Mouse (Mus musculus): ENCODE measurements around the gene Hoxd4.

Gene Hoxd4

DNA sequence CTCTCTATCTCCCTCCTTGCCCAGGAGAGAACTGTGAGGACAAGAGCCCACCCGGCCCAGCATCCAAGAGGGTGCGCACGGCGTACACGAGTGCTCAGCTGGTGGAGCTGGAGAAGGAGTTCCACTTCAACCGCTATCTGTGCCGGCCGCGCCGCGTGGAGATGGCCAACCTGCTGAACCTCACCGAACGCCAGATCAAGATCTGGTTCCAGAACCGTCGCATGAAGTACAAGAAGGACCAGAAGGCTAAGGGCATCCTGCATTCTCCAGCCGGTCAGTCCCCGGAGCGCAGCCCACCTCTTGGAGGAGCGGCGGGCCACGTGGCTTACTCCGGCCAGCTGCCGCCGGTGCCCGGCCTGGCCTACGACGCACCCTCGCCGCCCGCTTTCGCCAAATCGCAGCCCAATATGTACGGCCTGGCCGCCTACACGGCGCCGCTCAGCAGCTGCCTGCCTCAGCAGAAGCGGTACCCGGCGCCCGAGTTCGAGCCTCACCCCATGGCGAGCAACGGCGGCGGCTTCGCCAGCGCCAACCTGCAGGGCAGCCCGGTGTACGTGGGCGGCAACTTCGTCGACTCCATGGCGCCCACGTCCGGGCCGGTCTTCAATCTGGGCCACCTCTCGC lies 34.7 kb downstream of the Hoxd4 start:
- DNase-seq (ENCODE audit: low read depth): no peak

DNA sequence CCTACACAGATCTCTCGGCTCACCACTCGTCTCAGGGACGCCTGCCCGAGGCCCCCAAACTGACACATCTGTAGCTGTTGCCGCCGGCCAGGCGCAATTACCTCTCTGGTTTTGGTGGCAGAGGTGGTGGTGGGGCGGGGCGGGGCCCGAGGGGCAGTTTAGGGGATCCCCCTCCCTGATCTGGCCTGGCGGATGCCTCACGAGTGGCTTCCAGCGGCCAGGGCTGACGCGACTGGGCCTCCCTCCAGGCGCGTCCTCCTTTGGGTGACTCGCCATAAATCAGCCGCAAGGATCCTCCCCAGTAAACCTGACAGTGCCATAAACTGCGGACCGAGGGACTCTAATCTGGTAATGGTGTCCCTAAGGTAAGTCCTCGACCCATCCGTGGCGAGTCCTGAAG lies 35.3 kb downstream of the Hoxd4 start:
- DNase-seq (ENCODE audit: low read depth): no peak

DNA sequence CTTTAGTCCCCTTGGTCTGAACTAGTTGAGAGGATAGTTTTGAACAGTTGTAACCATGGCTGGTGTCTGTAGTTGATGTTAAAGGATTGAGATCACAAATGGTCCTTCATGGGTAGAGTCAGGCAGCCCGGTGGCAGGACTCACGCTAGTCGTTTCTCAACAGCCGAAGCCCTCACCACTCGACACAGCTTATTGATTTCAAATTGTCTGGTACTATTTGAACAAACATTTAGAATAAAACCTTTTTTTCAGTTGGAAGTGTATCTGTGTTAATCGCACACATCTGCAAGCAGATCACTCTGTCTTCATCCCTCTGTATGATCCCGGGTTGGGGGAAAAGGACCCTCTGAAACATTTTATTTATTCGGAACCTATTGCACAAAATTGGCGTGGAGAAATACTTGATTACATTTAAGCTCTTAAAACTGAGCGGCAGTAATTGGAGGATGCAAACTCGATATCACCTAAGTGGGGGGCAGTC lies 36.0 kb downstream of the Hoxd4 start:
- DNase-seq (ENCODE audit: low read depth): no peak

DNA sequence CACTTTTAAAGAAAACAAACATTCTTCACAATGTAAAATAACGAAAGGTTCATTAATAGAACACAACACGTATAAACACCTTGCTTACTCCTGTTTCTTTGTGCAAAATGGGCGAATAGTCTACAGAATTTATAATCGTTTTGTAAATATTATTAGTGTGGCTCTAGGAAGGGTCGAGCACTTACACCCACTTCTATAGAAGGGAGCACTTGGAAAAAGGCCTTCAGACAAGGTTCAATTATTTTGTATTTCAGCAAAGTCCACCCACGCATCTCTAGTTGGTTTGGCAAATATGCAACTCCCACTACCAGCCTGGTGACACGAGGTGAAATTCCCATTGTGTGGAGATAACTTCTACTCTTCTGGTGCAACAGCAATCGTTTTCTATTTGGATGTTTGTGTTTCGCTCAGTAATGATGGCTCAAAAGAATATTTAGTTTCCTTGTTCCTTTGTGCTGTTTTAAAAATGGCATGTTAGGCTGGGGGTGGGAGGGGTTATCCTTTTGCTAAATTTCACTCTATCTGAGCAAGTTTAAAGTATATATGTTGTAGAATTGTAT lies 36.8 kb downstream of the Hoxd4 start:
- DNase-seq (ENCODE audit: low read depth): no peak

DNA sequence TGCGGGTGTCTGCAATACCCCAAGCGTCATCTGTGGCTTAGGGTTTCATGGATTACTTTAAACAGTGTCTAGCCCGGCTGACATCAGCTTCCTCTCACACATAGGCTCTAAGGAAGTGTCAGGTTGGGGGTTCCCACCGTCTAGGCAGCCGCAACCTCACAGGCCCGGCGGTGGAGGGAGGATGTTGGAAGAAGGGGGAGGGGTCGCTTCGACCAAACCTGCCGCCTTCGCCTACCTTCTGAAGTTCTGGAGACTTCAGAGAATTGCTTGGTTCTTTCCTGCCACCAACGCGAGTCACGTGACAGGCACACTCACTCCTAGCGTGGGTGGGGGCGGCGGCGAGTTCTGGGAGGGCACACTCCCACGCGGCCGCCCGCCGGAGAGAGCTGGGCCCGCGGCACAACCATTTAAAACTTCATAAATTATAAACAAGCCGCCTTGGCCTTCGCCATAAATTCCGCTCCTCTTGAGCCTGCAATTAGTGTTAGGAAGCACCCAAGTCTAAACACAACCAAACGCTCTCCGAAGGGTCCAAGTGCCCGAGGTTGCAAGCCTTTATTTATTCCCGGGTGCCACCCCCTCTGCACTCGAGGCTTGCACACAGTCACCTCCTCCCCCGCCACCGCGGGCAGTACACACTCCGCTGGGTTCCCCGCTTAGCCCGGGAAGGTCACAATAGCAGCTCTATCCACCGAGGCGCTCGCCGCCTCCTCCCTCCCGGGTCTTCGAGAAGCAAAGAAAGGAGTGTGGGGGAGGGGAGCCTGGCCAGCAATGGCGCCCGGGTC lies 37.8 kb downstream of the Hoxd4 start:
- DNase-seq (ENCODE audit: low read depth): no peak

DNA sequence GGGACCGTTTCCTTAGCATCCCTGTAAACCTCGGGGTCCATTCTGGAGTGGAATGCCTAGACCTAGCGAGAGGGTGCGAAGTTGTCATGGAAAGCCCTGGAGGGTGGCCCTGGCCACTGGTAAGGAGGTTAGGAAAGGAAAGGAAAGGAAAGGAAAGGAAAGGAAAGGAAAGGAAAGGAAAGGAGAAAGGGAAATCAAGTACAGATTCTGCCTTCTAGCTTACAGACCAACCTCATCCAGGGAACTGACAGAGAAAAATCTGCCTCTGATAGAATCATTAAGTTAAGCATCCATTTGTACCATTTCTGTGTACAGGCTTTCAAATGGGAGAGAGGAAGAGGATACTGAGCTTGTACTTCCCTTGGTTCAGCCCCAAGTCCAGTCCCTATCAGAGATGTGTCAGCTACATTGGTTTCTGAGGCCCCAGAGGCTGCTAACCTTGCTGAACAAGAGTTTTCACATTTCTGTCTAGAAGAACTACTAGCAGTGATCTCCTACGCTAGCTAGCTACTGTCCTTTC lies 39.1 kb downstream of the Hoxd4 start:
- DNase-seq (ENCODE audit: low read depth): no peak

DNA sequence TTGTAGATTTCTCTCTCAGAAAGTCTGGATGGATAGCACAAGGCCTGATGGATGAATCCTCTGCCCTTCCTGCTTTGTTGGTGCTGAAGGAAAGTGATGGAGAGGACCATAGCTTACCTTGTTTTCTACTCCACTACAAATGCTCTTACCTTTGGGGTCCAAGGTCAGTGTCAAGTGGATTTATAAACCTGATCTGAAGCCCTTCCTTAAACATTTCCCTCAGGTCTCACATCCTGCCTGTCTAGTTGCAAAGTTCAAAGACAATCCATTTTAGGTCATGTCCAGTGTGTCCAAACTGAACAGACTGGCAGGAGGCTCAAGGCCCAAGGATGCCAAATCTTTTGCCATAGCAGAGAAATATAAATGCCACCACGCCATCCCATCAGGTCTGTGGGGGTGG lies 40.1 kb downstream of the Hoxd4 start:
- DNase-seq (ENCODE audit: low read depth): no peak

DNA sequence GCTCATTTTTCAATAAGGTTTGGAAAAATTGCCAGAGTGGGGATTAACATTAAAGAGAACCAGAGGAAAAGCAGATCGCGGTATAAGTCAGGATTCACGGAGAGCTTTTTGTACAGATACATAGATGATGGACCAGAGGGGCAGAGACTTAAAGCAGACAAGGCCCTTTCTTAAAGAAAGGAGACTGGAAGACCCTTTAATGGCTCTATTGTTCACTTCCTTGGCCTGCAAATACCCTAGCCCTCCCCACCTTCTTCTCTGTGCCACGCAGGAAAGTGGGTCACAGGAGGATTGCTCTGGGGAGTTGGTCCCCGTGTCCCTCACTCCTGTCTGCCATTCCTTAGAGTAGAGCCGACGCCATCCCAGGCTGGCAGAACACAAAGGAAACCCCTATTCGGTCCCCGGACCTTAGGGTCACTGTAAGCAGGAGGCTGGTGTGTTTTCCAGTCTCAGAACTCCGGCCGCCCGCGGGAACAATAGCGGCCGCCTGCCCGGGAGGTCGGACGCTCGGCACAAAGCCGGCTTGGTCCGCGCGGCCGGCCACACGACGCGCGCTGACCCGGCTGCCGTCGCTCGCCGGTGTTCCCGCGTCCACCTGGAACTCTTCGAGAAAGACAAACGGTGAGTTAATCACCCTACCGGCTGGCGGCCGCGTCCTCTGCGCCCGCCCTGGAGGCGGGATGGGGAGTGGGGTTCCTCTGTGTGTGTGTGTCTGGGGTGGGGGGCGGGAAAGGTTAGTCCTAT lies 40.9 kb downstream of the Hoxd4 start:
- no peak for DNase-seq (ENCODE audit: low read depth)

DNA sequence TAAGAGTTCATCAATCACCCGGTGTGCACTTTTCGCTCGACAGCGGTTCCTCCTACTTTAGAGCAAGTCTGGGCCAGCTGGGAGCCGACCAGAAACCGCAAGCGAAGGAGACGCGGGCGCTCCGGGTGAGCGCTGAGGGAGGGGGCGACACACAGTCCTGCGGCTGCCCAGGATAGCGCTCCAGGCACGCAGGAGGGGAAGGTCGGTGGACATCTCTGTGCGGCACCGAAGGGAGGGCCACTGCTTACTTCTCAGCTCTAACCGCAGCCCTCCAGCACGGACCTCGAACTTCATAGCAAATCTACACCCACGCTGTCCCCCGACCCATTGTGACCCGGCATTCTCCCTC lies 41.4 kb downstream of the Hoxd4 start:
- no peak for DNase-seq (ENCODE audit: low read depth)

DNA sequence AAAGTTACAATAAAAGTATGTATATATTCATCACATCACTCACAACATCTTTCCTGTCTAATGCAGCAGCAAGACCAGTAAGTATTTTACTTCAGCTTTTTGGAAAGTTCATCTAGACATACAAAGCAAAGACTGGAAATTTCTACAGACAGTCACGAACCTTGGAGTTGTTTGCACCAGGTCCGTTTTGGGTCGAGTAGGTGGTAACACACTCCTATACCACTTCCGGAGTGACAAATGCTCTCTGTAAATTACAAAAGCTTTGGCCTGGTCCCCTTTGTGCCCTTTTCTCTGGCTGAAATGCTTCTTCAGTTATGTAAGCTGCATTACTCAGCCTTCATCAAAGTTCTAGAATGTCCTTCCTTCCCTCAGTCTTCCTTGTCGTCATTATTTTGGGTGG lies 42.0 kb downstream of the Hoxd4 start:
- no peak for DNase-seq (ENCODE audit: low read depth)

DNA sequence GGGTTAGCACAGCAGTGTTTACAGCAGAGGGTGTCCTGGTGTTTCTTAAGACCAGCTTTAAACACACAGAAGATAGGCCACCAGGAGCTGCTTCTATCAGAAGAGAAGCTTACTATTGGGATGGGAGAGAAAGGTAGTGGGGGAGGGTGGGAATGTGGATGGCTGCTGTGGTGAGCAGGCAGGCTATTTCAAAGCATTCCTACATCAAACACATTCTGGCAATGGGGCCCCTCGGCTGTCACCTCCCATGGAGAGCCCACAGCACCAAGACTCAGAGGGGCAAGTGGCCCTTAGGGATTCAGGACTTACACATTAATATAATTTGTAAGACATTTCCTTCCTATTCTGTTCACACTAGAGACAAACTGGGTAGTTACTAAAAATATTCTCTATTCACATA lies 48.4 kb downstream of the Hoxd4 start:
- no peak for DNase-seq (ENCODE audit: low read depth)

DNA sequence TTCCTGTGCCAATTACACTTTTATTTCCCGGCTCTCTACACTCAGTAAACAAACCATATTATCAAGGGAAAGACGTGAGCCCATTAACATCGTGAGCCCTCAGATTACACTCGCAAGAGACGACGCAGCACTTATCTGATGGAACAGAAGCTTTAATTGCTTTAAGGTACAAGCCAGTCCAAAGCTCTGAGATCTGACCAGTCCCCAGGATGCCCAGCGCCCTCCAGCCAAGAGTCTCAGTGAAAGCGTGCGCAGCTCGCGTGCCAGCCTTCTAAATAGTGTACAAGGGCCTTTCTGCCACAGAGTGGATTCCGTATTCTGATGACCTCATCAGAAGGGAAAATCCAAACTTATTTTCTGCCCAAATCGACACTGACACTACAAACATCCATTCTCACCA lies 50.2 kb downstream of the Hoxd4 start:
- no peak for DNase-seq (ENCODE audit: low read depth)

DNA sequence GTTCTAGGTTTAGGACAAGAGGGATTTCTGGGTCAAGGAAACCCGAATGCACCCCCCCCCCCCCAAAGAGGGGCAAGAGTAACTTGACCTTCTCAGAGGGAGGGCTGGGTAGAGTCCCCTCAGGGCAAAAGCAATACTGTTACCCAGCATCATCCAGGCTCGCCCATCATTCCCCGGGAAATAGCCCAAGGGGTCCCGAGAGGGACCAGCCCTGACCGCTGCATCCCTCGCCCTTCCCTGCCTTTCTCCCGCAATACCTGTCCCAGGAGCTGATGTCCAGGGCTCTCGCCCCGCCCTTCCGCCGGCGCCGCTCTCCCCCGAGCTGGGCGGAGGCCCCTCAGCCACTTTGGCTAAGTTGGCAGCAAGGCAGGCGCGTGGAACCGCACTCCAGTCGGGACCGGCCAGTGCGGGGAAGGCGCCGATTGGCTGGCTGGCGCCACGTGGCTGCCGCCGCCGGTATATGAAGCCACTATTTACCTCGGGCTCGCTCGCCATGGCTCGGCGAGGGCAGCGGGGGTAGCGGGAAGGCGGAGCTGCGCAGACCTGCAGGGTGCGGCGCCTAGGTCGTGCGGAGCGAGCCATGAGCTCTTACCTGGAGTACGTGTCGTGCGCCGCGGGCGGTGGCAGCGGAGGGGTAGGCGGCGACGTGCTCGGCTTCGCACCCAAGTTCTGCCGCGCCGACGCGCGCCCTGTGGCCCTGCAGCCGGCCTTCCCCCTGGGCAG lies 51.0 kb downstream of the Hoxd4 start, which contains the start of gene Hoxd1:
Hoxd1 (plus strand) TSS at position 459 of the 723 bp plus-strand sequence.
- DNase-seq (ENCODE audit: low read depth): no peak

DNA sequence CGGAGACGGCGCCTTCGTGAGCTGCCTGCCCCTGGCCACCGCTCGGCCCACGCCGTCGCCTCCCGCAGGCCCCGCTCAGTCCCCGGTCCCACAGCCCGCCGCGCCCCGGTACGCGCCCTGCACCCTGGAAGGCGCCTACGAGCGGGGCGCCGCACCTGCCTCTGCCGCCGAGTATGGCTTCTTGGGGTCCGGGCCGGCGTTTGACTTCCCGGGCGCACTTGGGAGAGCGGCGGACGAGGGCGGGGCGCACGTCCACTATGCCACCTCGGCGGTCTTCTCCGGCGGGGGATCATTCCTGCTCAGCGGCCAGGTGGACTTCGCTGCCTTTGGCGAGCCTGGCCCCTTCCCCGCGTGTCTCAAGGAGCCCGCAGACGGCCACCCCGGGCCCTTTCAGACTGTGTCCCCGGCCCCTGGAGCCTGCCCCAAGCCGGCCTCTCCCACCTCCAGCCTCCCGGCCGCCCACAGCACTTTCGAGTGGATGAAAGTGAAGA lies 51.6 kb downstream of the Hoxd4 start:
- no peak for DNase-seq (ENCODE audit: low read depth)

DNA sequence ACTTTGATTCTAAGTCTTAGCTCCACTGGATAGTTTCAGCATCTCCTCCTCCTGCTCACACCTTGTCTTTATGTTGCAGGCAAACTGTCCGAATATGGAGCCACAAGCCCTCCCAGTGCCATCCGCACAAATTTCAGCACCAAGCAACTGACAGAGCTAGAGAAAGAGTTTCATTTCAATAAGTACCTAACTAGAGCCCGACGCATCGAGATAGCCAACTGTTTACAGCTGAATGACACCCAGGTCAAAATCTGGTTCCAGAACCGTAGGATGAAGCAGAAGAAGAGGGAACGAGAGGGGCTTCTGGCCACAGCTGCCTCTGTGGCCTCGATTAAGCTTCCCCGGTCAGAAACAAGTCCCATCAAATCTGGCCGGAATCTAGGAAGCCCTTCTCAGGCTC lies 52.2 kb downstream of the Hoxd4 start:
- no peak for DNase-seq (ENCODE audit: low read depth)

DNA sequence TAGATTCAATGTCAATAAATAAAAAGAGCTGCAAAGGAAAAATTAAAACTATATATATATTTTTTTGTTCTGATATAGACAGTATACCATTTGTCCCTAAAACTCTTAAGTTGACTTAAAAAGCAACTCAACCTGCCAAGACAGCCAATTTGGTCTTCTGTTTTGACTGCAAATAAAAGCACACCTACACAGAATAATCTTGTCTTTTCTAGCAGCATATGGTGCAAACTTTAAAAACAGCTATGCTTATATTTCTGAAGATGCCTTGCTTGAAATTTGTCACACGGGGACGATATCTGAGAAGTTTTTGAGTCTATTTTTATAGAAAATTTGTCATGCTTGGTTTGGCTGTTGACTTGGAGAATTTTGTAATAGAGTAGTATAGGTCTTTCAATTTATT lies 62.6 kb downstream of the Hoxd4 start:
- no peak for DNase-seq (ENCODE audit: low read depth)

DNA sequence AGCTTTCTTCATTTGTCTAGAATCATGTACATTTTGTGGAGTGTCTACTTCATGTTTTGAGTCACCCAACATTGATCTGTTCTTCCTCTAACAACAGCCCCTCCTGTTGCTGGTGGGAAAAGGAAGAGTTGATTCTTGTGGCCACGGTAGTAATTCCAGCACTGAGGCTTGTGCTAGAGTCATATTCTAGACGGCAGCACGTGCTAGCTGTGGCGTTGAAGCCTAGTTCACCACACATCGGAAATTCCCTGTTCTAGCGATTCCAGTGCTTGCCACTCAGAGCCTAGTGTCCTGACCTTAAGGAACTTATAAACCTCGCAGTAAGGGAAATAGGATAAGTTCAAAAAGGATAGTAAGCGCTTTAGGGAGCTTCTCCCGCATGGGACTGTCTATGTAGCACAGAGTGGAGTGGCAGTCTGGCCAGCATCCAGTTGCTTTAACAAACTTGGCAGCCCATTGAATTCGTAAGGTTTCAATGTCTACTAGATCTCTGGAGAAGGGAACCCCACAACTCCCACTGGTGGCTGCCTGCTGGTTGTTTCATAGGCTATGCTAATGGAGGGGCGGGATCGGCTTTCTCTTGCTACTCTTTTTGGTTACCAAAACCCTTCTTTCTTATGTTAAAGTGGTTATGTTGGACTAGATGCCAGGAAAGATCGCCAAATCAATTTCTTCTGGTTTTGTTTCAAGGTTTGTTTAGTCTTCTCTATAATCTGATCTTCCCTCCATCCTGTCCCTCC lies 66.0 kb downstream of the Hoxd4 start:
- DNase-seq (ENCODE audit: low read depth): no peak

Data from c-Kit-positive CD71-negative TER-119-negative erythroid progenitor cells, embryonic 14.5 days (primary cell).